Mouse (Mus musculus): ENCODE measurements around the gene Arfgef2.

DNA sequence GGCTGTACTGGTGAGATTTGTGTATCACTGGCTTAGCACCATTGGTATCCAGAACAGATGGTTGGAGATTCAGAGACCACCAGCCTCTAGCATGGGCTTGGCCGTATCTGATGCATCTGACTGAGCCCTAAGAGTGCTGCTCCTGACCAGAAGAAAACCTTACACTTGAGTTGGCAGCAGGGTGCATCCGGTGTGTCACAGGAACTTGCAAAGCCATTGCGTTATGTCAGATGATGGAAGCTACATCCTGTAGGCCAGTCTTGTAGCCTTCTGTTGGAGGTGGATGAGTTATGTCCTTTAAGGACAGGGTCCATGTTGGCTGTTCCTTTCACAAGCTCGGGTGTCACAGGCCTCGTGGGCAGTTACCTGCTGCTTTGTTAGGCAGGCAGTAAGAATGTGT lies 19.6 kb downstream of the Arfgef2 start:
- TF ChIP-seq POLR2A (IDR thresholded peaks at IDR 0.05; ENCODE audit: borderline replicate concordance, insufficient read depth, low read length) (no peak), CTCF (IDR thresholded peaks at IDR 0.05; ENCODE audit: borderline replicate concordance, insufficient read depth, low read depth, low read length) (no peak)
